Mouse (Mus musculus): Measurements from ENCODE around the gene Plau.

The Plau gene

DNA sequence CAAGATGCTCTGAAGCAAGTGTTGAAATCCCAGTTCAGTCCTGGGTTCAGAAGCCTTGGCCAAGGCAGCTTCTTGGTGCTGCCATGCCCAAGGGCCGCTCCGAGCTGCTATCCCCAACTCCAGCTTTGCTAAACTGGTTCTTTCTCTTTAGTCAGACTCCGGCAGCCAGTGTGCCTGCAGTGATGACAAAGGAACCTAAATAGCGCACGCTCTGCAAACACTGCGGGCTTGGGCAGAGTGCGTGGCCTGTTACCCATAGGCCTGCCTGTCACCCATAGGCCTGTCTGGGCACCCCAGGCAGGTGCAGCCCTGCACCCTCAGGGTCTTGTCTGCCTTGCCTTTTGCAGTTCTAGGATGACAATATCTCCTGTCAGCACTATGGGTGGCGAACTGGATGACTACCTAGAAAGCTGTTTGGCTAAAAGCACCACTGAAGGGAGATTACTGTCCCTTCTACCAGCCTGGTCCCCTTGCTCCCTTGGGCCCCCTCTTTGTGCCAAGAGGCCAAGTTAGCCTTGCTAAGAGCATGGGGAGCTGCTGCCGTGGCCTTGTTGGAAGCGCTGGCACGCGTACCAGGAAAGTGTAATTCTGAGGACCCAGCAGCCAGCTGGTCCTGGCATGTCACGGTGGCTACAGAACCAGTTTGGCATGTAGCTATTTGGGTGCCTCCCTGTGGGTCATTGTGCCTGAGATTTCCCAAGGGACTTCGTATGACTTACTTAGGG lies 30.2 kb upstream of the Plau start:
- no peak for DNase-seq

DNA sequence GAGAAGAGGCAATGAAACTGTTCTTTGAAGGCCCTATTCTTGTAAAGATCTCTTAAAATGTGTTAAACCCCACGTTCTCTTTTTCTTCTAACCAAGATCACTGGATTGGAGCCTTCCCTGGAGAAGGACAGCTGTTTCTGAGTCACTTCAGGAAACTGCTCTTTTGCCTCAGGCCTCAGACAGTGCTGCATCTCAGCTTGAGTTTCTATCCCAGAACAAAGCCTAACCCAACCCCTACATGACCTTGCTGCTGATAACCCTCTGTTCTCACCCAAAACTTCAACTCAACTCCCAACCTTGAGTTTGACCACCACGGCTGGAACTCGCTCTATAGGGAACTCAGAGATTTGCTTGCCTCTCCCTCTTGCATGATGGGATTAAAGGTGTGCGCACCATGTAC lies 27.1 kb upstream of the Plau start:
- no peak for DNase-seq

GRCm38 (mm10) chr14:20809820-20810219 lies 26.6 kb upstream of the Plau start:
- no peak for DNase-seq

DNA sequence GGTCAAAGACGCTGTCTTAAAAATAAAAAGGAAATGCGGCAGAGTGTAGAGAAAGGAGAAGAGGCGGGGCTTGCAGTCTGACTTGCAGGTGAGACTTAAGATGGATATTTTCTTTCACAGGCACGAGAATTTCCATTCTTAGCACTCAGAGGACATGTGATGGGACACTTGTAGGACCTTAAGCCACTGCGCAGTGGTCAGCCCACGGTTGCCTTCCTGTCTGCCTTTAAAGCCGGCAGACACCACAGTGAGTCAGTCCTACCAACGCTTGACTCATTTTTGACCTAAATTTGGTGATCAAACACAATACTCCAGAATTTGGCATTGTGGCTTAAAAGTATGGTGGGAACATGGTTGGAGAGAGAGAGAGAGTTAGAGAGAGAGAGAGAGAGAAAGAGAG lies 25.2 kb upstream of the Plau start:
- DNase-seq: no peak

DNA sequence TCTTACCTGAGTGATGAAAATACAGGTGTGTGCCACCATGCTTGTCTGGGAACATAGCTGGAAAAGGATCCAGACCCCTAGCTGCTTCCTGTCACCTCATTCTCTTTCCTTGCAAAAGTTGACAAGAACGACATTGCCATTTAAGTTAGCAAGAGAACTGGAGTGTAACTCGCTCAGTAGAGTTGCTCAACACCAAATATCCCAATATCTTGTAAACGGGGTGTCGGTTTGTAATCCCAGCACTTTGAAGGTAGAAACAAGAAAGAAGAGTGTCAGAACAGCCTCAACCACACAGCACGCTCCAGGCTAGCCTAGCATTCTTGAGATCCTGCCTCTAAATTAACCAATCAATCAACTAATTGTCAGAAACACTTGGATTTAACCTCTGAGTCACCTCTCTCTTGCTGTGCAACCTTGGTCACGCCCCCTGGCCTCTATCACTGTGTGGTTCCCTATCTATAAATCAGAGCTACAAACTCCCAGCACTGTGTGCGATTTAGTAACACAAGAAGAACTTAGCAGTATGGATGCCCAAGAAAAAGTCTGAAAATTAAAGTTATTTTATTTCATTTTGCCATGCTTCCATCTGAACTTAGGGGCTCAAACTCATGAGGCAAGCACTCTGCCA lies 24.6 kb upstream of the Plau start:
- no peak for DNase-seq

DNA sequence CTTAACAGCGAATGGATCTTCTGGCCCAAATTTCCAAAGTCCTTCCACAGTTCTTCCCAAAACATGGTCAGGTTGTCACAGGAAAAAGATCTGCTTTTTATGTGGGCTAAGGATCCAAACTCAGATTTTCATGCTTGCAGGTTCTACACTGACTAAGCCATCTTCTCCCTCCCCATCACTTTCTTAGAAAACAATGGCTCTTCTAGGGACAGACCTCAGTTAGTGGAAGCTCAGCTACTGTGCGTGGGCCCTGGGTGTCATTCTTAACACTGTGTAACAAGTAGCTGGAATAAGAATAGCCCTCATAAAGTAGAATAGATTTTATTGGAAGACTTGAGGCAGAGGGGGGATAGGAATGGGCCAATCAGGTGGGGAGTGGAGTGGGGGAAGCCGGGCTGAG lies 21.0 kb upstream of the Plau start:
- no peak for DNase-seq

DNA sequence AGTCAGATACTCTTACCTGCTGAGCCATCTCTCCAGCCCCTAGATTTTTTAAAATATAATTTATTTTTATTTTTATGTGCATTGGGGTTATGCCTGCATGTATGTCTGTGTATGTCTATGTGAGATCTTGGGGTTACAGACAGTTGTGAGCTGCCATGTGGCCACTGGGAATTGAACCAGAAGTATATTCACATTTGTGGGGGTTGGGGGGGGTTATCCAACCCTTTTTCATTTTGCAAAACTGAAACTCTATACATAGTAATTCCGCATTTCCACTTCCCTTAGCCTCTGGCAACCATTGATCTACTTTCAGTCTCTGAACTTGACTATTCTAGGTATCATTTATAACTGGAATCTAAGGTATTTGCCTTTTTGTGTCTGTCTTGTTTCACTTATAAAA lies 11.9 kb upstream of the Plau start:
- no peak for DNase-seq

DNA sequence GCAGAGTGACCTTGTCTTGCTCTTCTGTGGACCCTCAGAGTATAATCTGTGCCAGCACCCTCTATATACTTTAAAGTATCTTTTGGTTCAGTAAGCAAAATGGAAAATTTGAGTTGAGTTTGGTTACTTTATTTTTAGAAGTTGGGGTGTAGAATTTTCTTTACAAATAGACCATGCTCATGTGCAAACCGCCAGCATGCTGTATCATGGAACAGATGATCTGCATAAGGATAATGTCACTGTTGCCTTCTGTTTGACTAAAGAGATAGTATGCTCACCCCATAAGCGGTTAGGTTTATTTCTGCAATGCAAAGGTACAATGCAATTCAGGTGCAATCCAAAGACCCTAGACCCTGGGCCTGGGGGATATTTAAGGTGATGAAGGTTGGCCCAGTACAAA lies 10.9 kb upstream of the Plau start:
- no peak for DNase-seq

GRCm38 (mm10) chr14:20827061-20827460 lies 9.4 kb upstream of the Plau start:
- DNase-seq: no peak

- no peak for DNase-seq
These were observed 9.0 kb upstream of the Plau start for GRCm38 (mm10) chr14:20827491-20827890.

DNA sequence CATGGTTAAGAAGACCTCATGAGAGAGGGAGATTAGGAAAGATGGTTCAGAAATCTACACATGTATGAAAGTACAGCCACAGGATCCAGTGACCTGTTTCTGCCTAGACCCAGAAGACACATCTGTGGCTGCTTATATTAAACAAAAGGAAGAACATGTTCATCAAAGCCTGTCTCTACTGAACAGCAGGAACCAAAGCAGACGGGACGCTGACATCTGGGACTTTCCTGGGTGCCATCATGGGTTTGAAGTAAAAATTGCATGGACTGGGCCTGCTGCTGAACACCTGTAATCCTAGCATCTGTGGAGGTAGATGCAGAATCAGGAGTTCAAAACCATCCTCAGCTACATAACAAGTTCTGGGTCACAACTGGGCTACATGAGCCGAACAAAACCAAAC lies 7.9 kb upstream of the Plau start:
- DNase-seq: no peak

DNA sequence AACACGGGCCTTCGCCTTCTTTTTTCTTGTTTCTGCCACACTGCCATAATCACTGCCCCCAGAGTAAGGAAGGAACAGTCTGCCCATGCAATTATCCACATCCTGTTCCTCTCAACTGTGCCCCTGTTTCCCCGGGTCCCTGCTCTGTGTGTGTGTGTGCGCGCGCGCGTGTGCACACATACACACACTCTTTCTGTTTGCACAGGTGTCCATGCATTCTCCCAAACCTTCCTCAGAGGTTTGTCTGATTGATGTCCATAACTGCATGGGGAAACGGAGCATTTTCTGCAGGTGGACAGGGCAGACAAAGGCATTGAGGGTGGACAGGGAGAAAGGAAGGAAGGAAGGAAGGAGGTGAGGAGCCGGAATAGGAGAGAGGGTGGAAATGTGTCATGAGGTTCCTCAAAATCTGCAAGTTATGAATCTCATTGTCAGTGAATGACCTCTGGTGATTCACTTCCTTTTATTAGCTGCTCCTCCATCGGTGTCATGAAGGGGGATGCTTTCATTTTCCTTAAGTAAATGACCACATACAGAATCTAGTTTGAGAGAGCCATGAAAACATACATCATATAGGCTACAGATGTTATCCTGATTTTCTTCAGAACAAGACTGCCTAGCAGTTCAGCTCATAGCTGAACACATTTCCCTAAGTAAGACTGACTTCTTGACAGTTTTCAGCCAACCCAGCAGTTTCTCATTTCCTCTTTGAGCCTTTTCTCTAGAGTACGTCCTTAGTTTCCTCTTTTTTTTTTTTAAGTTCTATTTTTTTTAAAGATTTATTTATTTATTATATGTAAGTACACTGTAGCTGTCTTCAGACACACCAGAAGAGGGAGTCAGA lies 6.7 kb upstream of the Plau start:
- DNase-seq: no peak

- DNase-seq: no peak
These were observed 5.1 kb upstream of the Plau start for GRCm38 (mm10) chr14:20831141-20831910.

GRCm38 (mm10) chr14:20831915-20832314 lies 4.5 kb upstream of the Plau start:
- DNase-seq: no peak

GRCm38 (mm10) chr14:20833525-20833924 lies 2.9 kb upstream of the Plau start:
- DNase-seq: no peak

DNA sequence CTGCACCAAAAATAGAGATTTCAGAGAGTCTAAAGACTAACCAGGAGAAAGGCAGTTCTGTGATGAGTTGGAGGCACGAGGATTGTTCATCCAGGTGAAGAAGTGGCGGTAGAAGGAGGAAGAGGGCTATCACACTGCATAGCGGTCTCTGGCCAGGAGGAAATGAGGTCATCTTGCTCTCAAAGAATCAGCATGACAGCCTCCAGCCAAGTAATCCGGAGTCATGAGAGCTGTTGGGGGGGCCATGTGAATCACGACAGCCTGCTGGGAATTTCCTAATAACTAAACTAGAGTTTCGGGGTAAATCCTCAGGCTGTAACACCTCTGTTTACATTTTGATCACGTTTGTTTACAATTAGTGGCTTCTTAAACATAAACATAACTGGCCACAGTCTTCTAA lies 2.3 kb upstream of the Plau start:
- DNase-seq: no peak

GRCm38 (mm10) chr14:20836905-20837376 lies 481 bp downstream of the Plau start:
- DNase-seq: no peak

DNA sequence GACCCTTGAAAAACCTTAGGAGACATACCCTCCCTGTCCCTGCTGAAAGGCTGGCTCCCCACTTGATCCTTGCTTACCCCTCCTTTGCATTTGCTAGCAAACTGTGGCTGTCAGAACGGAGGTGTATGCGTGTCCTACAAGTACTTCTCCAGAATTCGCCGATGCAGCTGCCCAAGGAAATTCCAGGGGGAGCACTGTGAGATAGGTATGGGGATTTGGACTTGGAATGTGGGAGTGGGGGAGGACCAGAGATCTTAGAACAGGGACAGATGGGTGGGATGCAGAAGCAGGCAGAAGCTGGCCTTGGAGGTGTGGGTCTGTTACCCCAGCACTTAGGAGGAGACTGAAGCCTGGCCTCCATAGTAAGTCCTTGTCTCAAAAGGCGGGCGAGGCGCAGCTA lies 1.2 kb downstream of the Plau start:
- no peak for DNase-seq

GRCm38 (mm10) chr14:20841526-20841925 lies 5.1 kb downstream of the Plau start:
- no peak for DNase-seq

GRCm38 (mm10) chr14:20842629-20843028 lies 6.2 kb downstream of the Plau start:
- DNase-seq: no peak

DNA sequence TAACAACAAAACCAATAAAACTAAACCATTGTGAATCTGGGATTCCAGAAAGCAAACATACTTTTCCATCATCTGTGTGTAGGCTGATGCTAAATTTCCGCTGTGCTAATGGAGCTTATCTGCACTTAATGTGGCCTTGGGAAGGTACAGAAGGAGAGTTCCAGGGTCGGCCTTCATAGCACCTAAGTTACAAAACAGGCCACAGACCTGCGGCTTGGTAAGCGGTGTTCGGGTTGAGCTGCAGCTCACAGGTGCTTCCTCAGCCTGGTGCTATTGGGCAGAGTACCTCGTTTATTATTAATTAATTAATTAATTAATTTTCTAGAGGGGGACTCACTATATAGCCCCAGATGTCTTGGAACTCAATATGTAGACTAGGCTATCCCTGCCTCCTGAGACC lies 7.7 kb downstream of the Plau start:
- DNase-seq: no peak

GRCm38 (mm10) chr14:20844671-20845576 lies 8.5 kb downstream of the Plau start:
- no peak for DNase-seq
